Mouse (Mus musculus) right cerebral cortex, postnatal 36 days (tissue): ENCODE data around the gene Rai1.

Experiments
- DNase-seq, 2 experiments: peaks; one replicate each; pipeline ENCODE4 v3.0.0; 2022; ENCODE audit warnings: low spot score in 2 of 2, mixed read lengths in 1 of 2

Gene Rai1

GRCm38 (mm10) chr11:60219609-60220008 lies 114.8 kb downstream of the Rai1 start:
- no peak for DNase-seq

GRCm38 (mm10) chr11:60220291-60220804 lies 115.5 kb downstream of the Rai1 start:
- DNase-seq, result peak; percentile 81

- no peak for DNase-seq
These were observed 116.6 kb downstream of the Rai1 start for GRCm38 (mm10) chr11:60221425-60221824.

- no peak for DNase-seq
These were observed 117.3 kb downstream of the Rai1 start for GRCm38 (mm10) chr11:60222085-60222468.

GRCm38 (mm10) chr11:60222469-60223236 lies 117.8 kb downstream of the Rai1 start, which contains the start of gene Srebf1:
Gene Srebf1, minus strand, starts transcription at chr11:60222581.
- peak; percentile 52 to 53 for DNase-seq

GRCm38 (mm10) chr11:60224676-60225075 lies 119.9 kb downstream of the Rai1 start:
- no peak for DNase-seq

GRCm38 (mm10) chr11:60225874-60226273 lies 121.1 kb downstream of the Rai1 start:
- no peak for DNase-seq

- DNase-seq, result no peak
These were observed 123.7 kb downstream of the Rai1 start for GRCm38 (mm10) chr11:60228525-60228924.

- no peak for DNase-seq
These were observed 125.0 kb downstream of the Rai1 start for GRCm38 (mm10) chr11:60229821-60230220.

- DNase-seq, result no peak
These were observed 125.7 kb downstream of the Rai1 start for GRCm38 (mm10) chr11:60230512-60230911.

- no peak for DNase-seq
These were observed 126.5 kb downstream of the Rai1 start for GRCm38 (mm10) chr11:60231326-60231725.

- DNase-seq, result no peak
These were observed 127.1 kb downstream of the Rai1 start for GRCm38 (mm10) chr11:60231951-60232350.

- no peak for DNase-seq
These were observed 127.7 kb downstream of the Rai1 start for GRCm38 (mm10) chr11:60232441-60233058.

- no peak for DNase-seq
These were observed 128.4 kb downstream of the Rai1 start for GRCm38 (mm10) chr11:60233235-60233634.

GRCm38 (mm10) chr11:60235351-60235750 lies 130.5 kb downstream of the Rai1 start:
- no peak for DNase-seq

- DNase-seq, result no peak
These were observed 135.7 kb downstream of the Rai1 start for GRCm38 (mm10) chr11:60240509-60240908.

GRCm38 (mm10) chr11:60244503-60245143 lies 139.8 kb downstream of the Rai1 start:
- DNase-seq, result no peak

- DNase-seq, result peak in 1 of 2 experiments; percentile 57
These were observed 141.3 kb downstream of the Rai1 start for GRCm38 (mm10) chr11:60246077-60246476.

- no peak for DNase-seq
These were observed 143.1 kb downstream of the Rai1 start for GRCm38 (mm10) chr11:60247753-60248550.
